Mouse (Mus musculus): ENCODE results near the gene BC028528. TPM values are rescaled to one million over a fixed set of nuclear protein-coding genes. Genes with fewer than 3 reads are reported as not detected.
"Not testable (repeated sequence)": the region's sequence is repeated elsewhere in the genome, so short reads cannot be mapped to it uniquely, and the experiment has no call there.

BC028528 gene
- polyA plus RNA-seq, 1 experiment from 2014 or later = 26.3 TPM

DNA sequence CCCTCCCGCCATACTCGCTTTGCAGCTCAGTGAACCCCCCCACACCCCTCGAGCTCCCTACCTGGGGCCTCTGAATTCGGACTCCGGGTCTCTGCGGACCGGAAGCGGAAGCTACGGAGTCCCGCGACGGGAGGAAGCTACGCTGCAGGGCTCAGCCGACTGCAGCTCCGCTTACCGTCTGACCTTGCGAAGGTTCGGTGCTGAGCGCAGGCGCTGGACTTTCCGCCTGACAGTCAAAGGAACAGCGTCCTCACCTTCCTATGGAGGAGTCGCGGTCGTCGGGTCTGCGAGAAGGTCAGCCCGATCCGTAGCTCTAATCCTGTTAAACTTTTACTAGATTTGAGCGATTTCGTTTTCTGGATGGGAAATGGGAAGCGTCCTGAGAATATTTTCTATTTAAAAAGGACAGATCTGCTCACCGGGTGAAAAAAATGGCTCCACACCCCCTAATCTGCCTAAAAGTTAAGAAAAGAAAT is 20.4 kb downstream of the BC028528 start, which contains the start of gene Mrps21:
Mrps21 (minus strand) TSS at position 128 of the 476 bp plus-strand sequence.
- WGBS = under 1% methylated on average over 33 of the region's 33 CpGs
- Histone ChIP-seq H3K27me3 (replicated peaks) (no peaks in the 10 kb centered on the region), H3K4me2 (peak within 1 kb of the TSS; percentile 77), H3K36me3 (peaks cover 35% of the 10 kb centered on the region), H3K4me1 (replicated peaks) (peaks cover 12% of the 10 kb centered on the region), H3K27ac (ENCODE audit: poor library complexity, severe bottlenecking) (peak within 1 kb of the TSS; percentile 87), H3K9me3 (replicated peaks) (no peaks in the 10 kb centered on the region), H3K9ac (peak within 1 kb of the TSS; percentile 85), H3K4me3 (peak within 1 kb of the TSS; percentile 81)
- peak; percentile 93 for ATAC-seq (ENCODE audit: insufficient number of reproducible peaks, low FRiP score)

DNA sequence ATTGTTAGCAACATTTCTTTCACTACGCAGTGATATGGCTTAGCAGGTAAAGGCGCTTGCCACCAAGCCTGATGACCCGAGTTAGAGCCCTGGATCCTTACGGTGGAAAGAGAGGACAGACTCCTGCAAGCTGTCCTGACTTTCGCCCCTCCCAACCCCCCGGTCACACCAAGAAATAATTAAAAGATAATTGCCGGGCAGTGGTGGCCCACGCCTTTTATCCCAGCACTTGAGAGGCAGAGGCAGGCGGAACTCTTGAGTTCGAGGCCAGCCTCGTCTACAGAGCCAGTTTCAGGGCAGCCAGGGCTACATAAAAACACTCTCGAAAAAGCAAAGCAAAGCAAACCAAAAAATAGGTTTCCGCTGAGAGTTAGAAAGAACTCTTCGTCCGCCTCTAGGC is 20.8 kb downstream of the BC028528 start:
- 0 out of 2 replicates have a peak, but pooled peaks have one; percentile 41 for ATAC-seq (ENCODE audit: insufficient number of reproducible peaks, low FRiP score)
- 5% methylated on average over 15 of the region's 15 CpGs for WGBS
- H3K36me3 ChIP-seq = peaks cover 36% of the 10 kb centered on the region

DNA sequence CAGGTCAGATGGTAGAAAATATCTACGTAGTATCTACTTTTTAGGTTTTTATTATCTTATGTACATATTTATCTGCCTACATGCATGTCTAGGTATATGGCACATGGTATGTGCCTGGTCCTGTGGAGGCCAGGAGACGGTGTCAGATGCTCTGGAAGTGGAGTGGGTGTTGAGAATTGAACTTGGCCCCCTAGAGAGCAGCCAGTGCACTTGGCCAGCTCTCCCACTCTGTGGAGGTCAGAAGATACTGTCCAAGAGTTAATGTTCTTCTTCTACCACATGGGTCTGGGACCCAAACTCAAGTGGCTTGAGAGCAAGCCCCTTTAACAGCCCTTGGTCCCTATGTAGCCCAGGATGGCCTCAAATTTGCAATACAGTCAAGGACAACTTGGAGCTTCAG is 24.4 kb downstream of the BC028528 start:
- Histone ChIP-seq H3K27ac (ENCODE audit: poor library complexity, severe bottlenecking) (no peak overlapping the region), H3K9ac (no peak overlapping the region), H3K4me3 (no peak overlapping the region), H3K9me3 (replicated peaks) (no peaks in the 10 kb centered on the region), H3K4me2 (no peak overlapping the region), H3K27me3 (replicated peaks) (no peaks in the 10 kb centered on the region), H3K36me3 (peaks cover 54% of the 10 kb centered on the region), H3K4me1 (replicated peaks) (peaks cover 14% of the 10 kb centered on the region)
- no peak for ATAC-seq (ENCODE audit: insufficient number of reproducible peaks, low FRiP score)
- WGBS = 84% methylated on average over 2 of the region's 2 CpGs

More for the DNA sequence above, 20.8 kb downstream of the BC028528 start:
- peak overlapping the region; percentile 81 for H3K4me3 ChIP-seq
- no peaks in the 10 kb centered on the region for H3K9me3 ChIP-seq (replicated peaks)
- H3K4me1 ChIP-seq (replicated peaks) = peaks cover 12% of the 10 kb centered on the region
- H3K4me2 ChIP-seq = peak overlapping the region; percentile 77
- peak overlapping the region; percentile 87 for H3K27ac ChIP-seq (ENCODE audit: poor library complexity, severe bottlenecking)
- no peaks in the 10 kb centered on the region for H3K27me3 ChIP-seq (replicated peaks)
- H3K9ac ChIP-seq = peak overlapping the region; percentile 85

DNA sequence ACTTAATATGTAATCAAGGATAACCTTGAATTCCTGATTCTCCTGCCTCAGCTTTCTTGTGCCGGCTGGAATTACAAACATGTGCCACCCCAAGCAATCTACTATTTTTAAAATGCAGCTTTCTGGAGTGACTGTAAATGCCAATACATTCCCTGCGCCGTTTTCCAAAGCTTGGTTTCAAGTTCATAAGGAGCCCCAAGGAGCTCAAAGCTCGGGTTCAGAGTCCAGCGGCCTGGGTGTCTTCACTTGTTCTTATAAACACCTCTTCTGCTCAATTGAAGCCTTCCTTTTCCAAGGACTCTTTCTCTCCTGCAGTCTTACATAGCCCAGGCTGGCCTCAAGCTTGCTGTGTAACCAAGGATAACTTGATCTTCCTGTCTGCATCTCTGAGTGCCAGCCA is 25.7 kb downstream of the BC028528 start:
- ATAC-seq (ENCODE audit: insufficient number of reproducible peaks, low FRiP score) = no peak
- no peak overlapping the region for H3K4me3 ChIP-seq
- WGBS = 84% methylated on average over 5 of the region's 5 CpGs
- H3K4me2 ChIP-seq = no peak overlapping the region
- H3K4me1 ChIP-seq (replicated peaks) = peaks cover 9% of the 10 kb centered on the region
- no peak overlapping the region for H3K27ac ChIP-seq (ENCODE audit: poor library complexity, severe bottlenecking)
- H3K9ac ChIP-seq = no peak overlapping the region
- peaks cover 58% of the 10 kb centered on the region for H3K36me3 ChIP-seq
- H3K9me3 ChIP-seq (replicated peaks) = no peaks in the 10 kb centered on the region
- H3K27me3 ChIP-seq (replicated peaks) = no peaks in the 10 kb centered on the region

DNA sequence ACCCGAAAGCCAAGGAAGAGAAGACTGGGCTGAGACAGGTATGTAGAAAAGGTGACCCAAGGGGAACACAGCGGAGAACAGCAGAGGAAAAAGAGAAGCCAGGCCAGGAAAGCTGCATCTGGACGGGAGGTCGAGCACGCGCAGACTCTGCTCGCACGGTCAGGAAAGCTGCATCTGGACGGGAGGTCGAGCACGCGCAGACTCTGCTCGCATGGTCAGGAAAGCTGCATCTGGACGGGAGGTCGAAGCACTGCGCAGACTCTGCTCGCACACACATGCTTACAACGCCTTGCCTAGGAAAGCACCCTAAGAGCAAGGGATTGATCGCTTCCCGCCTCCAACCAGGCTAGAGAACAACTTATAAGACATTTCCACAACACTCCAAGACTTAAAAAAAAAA is 26.2 kb downstream of the BC028528 start:
- Histone ChIP-seq H3K36me3 (peaks cover 58% of the 10 kb centered on the region), H3K4me3 (no peak overlapping the region), H3K9ac (no peak overlapping the region), H3K27ac (ENCODE audit: poor library complexity, severe bottlenecking) (no peak overlapping the region), H3K9me3 (replicated peaks) (no peaks in the 10 kb centered on the region), H3K4me1 (replicated peaks) (peaks cover 7% of the 10 kb centered on the region), H3K27me3 (replicated peaks) (no peaks in the 10 kb centered on the region), H3K4me2 (no peak overlapping the region)
- 84% methylated on average over 20 of the region's 20 CpGs for WGBS
- no peak for ATAC-seq (ENCODE audit: insufficient number of reproducible peaks, low FRiP score)

DNA sequence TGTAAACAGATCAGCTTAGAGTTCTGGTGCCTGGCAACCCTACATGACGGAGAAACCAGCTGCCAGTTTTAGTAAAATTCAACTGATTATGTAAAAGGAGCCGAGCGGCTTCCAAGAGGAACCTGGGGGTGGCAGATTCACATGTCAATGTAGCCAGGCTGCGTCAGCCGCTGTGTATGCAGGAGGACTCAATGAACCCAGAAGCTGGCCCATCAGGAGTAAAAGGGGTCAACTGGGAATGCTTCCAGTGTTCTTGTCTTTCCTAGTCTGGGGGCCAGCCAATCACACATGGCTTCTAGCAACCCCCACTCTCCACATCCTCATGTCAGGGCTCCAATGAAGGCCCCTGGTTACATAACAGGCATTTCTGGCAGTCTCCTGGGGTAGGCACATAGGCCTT is 26.8 kb downstream of the BC028528 start:
- no peaks in the 10 kb centered on the region for H3K9me3 ChIP-seq (replicated peaks)
- ATAC-seq (ENCODE audit: insufficient number of reproducible peaks, low FRiP score) = no peak
- no peaks in the 10 kb centered on the region for H3K27me3 ChIP-seq (replicated peaks)
- H3K36me3 ChIP-seq = peaks cover 56% of the 10 kb centered on the region
- H3K27ac ChIP-seq (ENCODE audit: poor library complexity, severe bottlenecking) = no peak overlapping the region
- H3K4me1 ChIP-seq (replicated peaks) = peaks cover 3% of the 10 kb centered on the region; the same call in 1 of the 2 replicates
- no peak overlapping the region for H3K4me3 ChIP-seq
- no peak overlapping the region for H3K9ac ChIP-seq
- WGBS = 79% methylated on average over 5 of the region's 5 CpGs
- no peak overlapping the region for H3K4me2 ChIP-seq

DNA sequence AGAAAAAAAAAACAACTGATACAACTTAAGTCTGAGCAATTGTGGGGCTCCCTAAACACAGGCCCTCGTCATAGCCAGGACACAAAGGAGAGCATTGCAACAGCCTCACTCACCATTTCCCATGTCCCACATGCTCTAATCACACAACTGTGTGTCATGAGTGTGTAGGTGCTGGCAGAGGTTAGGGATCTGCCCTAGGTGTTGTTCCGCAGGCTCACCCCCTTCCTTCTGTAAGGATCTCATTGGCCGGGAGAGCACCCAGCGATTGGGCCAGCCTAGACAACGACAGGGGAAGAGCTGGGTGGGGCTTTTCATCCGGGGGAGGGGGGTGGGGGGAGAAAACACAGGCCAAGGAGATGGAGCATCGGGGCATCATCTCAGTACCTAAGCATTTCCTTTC is 28.2 kb downstream of the BC028528 start:
- no peak for ATAC-seq (ENCODE audit: insufficient number of reproducible peaks, low FRiP score)
- Histone ChIP-seq H3K36me3 (peaks cover 42% of the 10 kb centered on the region), H3K9ac (no peak overlapping the region), H3K27ac (ENCODE audit: poor library complexity, severe bottlenecking) (no peak overlapping the region), H3K9me3 (replicated peaks) (no peaks in the 10 kb centered on the region), H3K4me2 (no peak overlapping the region), H3K27me3 (replicated peaks) (no peaks in the 10 kb centered on the region), H3K4me1 (replicated peaks) (peaks cover 3% of the 10 kb centered on the region; the same call in 1 of the 2 replicates), H3K4me3 (no peak overlapping the region)
- WGBS = 67% methylated on average over 7 of the region's 7 CpGs

DNA sequence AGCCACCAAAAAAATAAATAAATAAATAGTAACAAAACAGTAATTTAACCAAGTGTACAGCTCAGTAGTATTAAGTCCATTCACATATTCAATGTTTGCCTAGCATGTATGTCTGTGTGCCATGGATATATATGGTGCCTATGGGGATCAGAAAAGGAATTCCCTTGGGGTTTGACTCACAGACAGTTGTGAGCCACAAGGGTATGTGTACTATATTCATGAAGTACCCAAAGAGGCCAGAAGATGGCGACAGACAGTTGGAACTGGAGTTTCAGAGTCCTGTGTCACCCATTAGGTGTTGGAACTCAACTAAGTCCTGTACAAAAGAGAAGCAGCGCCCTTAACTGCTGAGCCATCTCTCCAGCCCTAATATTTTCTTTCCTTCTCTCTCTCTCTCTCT is 30.0 kb downstream of the BC028528 start:
- H3K27ac ChIP-seq (ENCODE audit: poor library complexity, severe bottlenecking) = no peak overlapping the region
- H3K4me2 ChIP-seq = no peak overlapping the region
- H3K36me3 ChIP-seq = peaks cover 33% of the 10 kb centered on the region
- H3K9ac ChIP-seq = no peak overlapping the region
- no peaks in the 10 kb centered on the region for H3K27me3 ChIP-seq (replicated peaks)
- H3K4me1 ChIP-seq (replicated peaks) = peaks cover 3% of the 10 kb centered on the region; the same call in 1 of the 2 replicates
- WGBS = 50% methylated on average over 2 of the region's 2 CpGs
- H3K9me3 ChIP-seq (replicated peaks) = no peaks in the 10 kb centered on the region
- H3K4me3 ChIP-seq = no peak overlapping the region
- 0 out of 2 replicates have a peak, but pooled peaks have one; percentile 11 for ATAC-seq (ENCODE audit: insufficient number of reproducible peaks, low FRiP score)

DNA sequence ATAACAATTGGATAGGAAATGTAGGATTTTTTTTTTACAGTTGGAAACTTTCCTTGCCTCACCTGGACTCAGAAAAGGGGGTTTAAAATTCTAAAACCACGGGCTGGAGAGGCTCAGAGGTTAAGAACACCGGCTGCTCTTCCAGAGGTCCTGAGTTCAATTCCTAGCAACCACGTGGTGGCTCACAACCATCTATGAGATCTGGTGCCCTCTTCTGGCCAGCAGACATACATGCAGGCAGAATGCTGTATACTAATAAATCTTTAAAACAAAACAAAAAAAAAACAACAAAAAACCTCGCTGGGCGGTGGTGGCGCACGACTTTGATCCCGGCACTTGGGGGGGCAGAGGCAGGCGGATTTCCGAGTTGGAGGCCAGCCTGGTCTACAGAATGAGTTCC is 30.6 kb downstream of the BC028528 start:
- Histone ChIP-seq H3K4me2 (no peak overlapping the region), H3K36me3 (peaks cover 28% of the 10 kb centered on the region), H3K27me3 (replicated peaks) (no peaks in the 10 kb centered on the region), H3K4me1 (replicated peaks) (peaks cover 3% of the 10 kb centered on the region; the same call in 1 of the 2 replicates), H3K4me3 (no peak overlapping the region), H3K9ac (no peak overlapping the region), H3K9me3 (replicated peaks) (no peaks in the 10 kb centered on the region), H3K27ac (ENCODE audit: poor library complexity, severe bottlenecking) (no peak overlapping the region)
- no peak for ATAC-seq (ENCODE audit: insufficient number of reproducible peaks, low FRiP score)
- 71% methylated on average over 10 of the region's 10 CpGs for WGBS

DNA sequence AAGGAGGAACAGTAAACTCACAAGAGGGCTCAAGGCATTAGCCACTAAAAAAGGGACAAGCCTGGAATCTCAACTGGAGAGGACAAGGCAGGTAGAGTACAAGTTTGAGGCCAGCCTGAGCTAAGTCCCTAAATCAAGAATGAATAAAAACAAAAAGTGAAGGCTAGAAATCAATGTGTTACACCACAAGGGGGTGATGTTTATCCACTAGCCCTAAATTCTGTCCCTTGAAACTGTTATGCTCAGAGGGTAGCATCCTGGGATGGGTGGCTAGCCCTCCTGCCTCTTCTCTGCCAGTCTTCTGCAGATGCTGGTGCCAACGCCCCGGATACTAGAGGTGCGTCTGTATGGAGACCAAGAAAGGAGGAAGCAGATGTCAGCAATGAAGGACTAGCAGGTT is 31.5 kb downstream of the BC028528 start:
- H3K9ac ChIP-seq = no peak overlapping the region
- no peak overlapping the region for H3K4me3 ChIP-seq
- peaks cover 3% of the 10 kb centered on the region; the same call in 1 of the 2 replicates for H3K4me1 ChIP-seq (replicated peaks)
- WGBS = 76% methylated on average over 3 of the region's 3 CpGs
- ATAC-seq (ENCODE audit: insufficient number of reproducible peaks, low FRiP score) = no peak
- H3K9me3 ChIP-seq (replicated peaks) = no peaks in the 10 kb centered on the region
- no peaks in the 10 kb centered on the region for H3K27me3 ChIP-seq (replicated peaks)
- H3K27ac ChIP-seq (ENCODE audit: poor library complexity, severe bottlenecking) = no peak overlapping the region
- H3K4me2 ChIP-seq = no peak overlapping the region
- peaks cover 24% of the 10 kb centered on the region for H3K36me3 ChIP-seq

DNA sequence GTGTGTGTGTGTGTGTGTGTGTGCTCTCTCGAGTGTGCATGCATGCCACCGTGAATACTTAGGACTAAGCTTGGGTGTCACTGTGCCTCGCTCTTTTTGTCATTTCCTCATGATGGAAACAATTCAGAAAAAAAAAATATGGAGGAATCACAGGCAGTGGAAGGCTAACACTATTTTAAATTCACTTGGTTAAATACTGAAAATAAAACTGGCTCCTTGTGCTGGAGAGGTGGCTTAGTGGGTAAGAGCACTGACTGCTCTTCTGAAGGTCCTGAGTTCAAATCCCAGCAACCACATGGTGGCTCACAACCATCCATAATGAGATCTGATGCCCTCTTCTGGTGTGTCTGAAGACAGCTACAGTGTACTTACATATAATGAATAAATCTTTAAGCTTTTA is 33.5 kb downstream of the BC028528 start:
- H3K9me3 ChIP-seq (replicated peaks); H3K4me3 ChIP-seq; H3K4me2 ChIP-seq; ATAC-seq (ENCODE audit: insufficient number of reproducible peaks, low FRiP score); H3K27me3 ChIP-seq (replicated peaks); H3K27ac ChIP-seq (ENCODE audit: poor library complexity, severe bottlenecking); H3K9ac ChIP-seq; H3K4me1 ChIP-seq (replicated peaks): not testable (repeated sequence)
- 80% methylated on average over 3 of the region's 3 CpGs for WGBS
- H3K36me3 ChIP-seq = peaks cover 12% of the 10 kb centered on the region

DNA sequence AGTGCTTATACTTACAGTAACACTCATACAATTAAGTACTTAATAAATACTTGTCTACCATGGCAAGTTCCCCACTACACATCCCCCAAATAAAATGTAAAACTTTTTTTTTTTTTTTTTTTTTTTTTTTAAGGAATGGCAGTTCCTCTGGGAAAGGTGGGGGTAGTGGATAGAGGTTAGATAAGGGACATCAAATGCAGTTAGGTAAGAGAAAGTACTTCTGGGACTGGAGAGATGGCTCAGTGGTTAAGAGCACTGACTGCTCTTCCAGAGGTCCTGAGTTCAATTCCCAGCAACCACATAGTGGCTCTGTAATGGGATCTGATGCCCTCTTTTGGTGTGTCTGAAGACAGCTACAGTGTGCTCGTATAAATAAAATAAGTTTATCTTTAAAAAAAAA is 34.8 kb downstream of the BC028528 start:
- not testable (repeated sequence) for H3K4me3 ChIP-seq; H3K27ac ChIP-seq (ENCODE audit: poor library complexity, severe bottlenecking); H3K4me2 ChIP-seq; H3K27me3 ChIP-seq (replicated peaks); ATAC-seq (ENCODE audit: insufficient number of reproducible peaks, low FRiP score); H3K4me1 ChIP-seq (replicated peaks); H3K9ac ChIP-seq; H3K9me3 ChIP-seq (replicated peaks)
- 77% methylated on average over 1 of the region's 1 CpGs for WGBS
- H3K36me3 ChIP-seq = peaks cover 17% of the 10 kb centered on the region
